Mouse (Mus musculus) layer of hippocampus, postnatal 25 days (tissue): Measurements from ENCODE around the gene Gm28051. TPM values are rescaled to one million over a fixed set of nuclear protein-coding genes. Genes with fewer than 3 reads are reported as not detected.

ENCODE experiments used
- DNase-seq, 2 experiments: peaks; one replicate each; pipeline ENCODE4 v3.0.0; 2022; ENCODE audit warnings: mixed read lengths in 2 of 2, low spot score in 1 of 2; ENCODE audit errors: extremely low spot score in 1 of 2
- total RNA-seq, 2 experiments: library from RNA; stranded (reverse); gene quantifications; 2 replicates each; pipeline ENCODE4 v1.2.3; 2021

Gene Gm28051
- total RNA-seq, 2 experiments from 2014 or later, result not detected

- no peak for DNase-seq
Observed at GRCm38 (mm10) chr12:102710851-102711375, 46.7 kb downstream of the Gm28051 start.

GRCm38 (mm10) chr12:102709896-102710295 is 47.7 kb downstream of the Gm28051 start:
- DNase-seq, result no peak

- no peak for DNase-seq
Observed at GRCm38 (mm10) chr12:102708220-102708619, 49.3 kb downstream of the Gm28051 start.

GRCm38 (mm10) chr12:102706833-102707463 is 50.6 kb downstream of the Gm28051 start:
- DNase-seq, result no peak

GRCm38 (mm10) chr12:102705906-102706640 is 51.5 kb downstream of the Gm28051 start:
- no peak for DNase-seq

GRCm38 (mm10) chr12:102705216-102705871 is 52.2 kb downstream of the Gm28051 start:
- peak; percentile 96 to 97 for DNase-seq

GRCm38 (mm10) chr12:102704457-102705198 is 52.9 kb downstream of the Gm28051 start, which contains the start of gene Itpk1:
Gene Itpk1, minus strand, starts transcription at chr12:102704930.
- DNase-seq, result peak; percentile 41 to 53

- no peak for DNase-seq
Observed at GRCm38 (mm10) chr12:102703921-102704408, 53.6 kb downstream of the Gm28051 start.

- no peak for DNase-seq
Observed at GRCm38 (mm10) chr12:102703441-102703840, 54.1 kb downstream of the Gm28051 start.

- DNase-seq, result peak in 1 of 2 experiments; percentile 54
Observed at GRCm38 (mm10) chr12:102703111-102703412, 54.5 kb downstream of the Gm28051 start.

- peak; percentile 55 to 96 for DNase-seq
Observed at GRCm38 (mm10) chr12:102702356-102703110, 55.0 kb downstream of the Gm28051 start.

- DNase-seq, result no peak
Observed at GRCm38 (mm10) chr12:102701691-102702207, 55.8 kb downstream of the Gm28051 start.

- no peak for DNase-seq
Observed at GRCm38 (mm10) chr12:102700453-102700852, 57.1 kb downstream of the Gm28051 start.

GRCm38 (mm10) chr12:102699156-102699555 is 58.4 kb downstream of the Gm28051 start:
- DNase-seq, result no peak

- DNase-seq, result no peak
Observed at GRCm38 (mm10) chr12:102698089-102698684, 59.4 kb downstream of the Gm28051 start.

- DNase-seq, result no peak
Observed at GRCm38 (mm10) chr12:102697381-102697780, 60.2 kb downstream of the Gm28051 start.

GRCm38 (mm10) chr12:102696635-102697354 is 60.8 kb downstream of the Gm28051 start:
- DNase-seq, result no peak
